Mouse (Mus musculus): Measurements from ENCODE around the gene Dmbx1.

The Dmbx1 gene

DNA sequence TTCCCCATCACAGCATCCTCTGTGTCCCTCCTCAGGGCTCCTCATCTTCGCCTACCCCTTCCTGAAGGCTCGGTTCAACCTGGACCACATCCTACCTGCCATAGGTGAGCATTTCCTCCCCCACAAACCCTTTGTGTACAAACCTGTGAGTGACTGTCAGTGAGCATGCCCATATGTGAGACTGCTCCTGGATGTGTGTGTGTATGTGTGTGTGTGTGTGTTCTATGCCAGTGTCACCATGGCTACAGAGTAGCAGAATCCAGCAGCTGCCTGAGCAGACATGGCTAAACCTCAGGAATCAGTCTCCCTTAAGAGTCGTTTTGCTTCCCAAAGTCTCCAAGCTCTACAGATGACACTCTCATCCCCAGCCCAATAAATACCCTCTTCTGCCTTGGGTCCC is 53.9 kb downstream of the Dmbx1 start:
- no peak for DNase-seq

DNA sequence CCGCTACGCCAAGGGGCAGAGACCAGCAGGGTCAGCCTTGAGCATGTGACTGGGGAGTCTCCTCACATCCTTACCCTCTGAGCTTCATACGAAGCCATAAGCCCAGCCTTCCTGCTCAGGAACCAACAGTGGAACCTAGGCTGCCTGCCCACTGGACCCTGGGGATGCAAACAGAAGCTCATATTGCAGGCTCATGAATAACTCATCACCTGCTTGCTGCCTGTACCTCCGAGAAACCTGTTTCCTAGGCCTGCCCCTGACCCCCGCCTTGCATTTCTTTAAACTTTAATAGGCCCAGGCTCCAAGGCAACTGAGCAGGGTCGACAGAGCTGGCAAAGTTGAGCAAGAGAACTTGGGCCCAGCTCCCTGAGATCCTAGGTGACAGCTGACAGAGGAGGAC is 55.7 kb downstream of the Dmbx1 start, which contains the start of gene Kncn:
TSS of gene Kncn (plus strand) at position 379 of the 400 bp plus-strand sequence.
- no peak for DNase-seq

DNA sequence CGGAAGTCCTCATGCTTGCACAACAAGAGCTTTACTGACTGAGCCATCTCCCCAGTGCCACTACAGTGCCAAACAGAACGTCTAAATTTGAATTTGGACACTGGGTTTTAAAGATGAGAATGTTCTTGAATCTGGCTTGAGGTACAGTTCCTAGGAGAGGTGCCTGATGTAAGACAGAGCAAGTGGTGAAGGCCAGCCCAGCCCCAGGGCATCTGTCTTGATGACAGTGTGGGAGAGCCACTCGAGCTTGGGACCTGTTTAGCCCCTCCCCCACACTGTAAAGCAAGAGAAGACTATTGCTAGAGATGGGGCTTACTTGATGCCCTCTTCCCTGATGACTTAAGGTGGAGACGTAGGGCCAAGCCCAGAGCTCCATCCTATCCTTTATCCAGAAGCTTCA is 57.5 kb downstream of the Dmbx1 start:
- DNase-seq: no peak

DNA sequence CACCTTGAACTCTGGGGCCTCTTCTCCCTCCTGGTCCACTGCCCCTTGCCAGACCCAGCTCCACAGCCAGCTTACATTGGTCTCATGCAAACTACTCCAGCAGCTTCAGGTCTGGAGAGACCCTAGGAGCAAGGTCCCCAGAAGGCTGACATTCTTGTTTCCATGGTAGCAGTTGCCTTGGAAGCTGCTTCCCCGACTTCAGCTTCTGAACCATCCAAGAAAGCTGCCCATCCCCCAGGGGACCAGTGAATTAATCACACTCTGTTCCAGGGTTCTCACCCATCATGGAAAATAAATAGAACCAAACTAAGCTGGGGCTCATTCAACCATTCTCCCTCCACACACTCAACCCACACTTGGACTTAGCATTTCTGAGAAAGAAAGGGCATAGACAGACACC is 58.5 kb downstream of the Dmbx1 start:
- DNase-seq: no peak

DNA sequence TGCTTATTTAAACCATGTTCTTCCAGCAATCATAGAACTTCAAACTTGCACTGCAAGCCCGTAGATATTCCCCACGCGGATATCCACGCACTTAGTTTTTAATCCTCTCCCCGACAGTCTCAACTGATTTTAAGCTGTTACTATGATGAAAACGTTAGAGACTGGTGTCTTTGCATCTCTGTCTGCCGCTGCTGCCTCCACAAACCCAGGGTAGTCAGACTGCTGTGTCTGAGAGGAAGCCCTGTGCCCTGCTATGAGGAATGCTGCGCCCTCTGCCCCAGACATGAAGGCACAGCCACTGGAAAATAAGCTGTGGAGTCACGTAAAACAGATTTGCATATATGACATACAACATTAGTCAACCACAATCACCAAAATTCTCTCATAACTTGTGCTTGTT is 60.9 kb downstream of the Dmbx1 start:
- DNase-seq: no peak

DNA sequence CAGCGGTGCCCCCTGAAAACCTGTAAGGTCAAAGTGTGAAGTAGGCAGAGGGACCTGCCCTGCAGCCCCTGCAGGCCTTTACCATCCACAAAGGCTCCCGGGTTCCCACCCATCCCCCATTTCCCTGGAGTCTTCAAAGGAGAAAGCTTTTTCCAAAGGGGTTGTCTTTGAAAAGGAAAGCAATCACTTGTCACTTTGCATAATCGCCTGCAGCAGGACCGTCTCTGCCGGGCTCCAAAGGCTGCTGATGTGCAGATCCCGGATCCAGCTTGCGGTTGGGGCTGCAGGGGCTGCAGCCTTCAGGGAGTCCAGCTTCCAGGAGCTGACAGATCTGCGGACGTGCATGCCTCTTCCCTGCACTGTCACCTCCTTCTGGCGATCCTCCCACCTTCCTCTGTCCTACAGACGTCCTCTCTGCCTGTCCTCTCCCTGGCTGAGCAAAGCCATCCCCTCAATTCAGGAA is 61.5 kb downstream of the Dmbx1 start:
- no peak for DNase-seq

DNA sequence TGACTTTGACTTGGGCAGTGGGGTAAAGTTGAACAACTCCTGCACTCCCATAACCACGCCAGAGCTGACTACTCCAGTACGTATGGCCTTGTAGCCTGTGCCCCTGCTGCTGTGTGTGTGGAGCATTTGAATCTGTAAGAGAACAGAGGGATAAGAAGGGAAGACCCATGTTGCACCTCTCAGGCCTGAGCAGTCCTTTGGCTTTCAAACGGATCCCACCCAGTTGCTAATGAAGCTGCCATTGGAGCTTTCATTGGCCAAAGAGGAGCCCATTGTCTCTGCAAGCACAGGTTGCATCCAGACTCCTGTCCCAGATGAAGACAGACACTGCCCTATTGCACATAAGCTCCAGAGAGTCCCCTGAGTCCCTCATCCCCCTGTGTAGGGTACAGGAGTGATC is 66.5 kb downstream of the Dmbx1 start:
- no peak for DNase-seq

DNA sequence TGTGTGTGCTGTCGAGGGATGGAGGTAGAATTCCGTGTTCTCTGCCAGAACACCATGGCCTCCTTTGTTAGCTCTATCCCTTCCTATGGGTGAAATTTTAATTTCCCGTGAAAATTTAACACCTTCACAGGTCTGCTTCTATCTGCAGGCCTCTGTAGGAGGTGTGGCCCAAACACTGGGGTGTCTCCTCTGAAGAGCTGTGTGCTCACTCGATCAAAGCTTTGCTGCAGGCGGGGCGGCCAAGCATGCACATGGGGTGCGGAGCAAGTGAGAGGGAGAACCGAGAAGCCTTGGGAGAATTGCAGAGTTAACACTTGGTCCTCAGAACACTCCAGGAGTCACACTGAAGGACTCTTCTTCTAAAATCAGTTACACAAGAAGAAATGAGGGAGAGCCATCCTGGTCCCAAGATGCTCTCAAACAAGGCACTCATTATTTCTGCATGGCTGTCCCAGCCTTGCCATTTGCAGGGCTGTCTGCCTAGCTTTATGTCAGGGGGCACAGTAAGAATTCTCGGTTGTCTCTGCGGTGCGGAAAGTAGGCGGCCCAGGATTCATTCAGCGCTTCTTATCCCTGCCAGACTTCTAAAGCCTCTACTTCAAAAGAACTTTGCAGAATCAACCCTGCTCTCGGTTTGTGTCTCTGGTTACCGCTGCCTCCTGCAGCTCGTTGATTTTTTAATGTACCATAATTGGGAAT is 70.1 kb downstream of the Dmbx1 start:
- DNase-seq: no peak

All from cerebellum, adult 11 months (tissue).